Mouse (Mus musculus): ENCODE data around the gene Tubgcp4. TPM values are rescaled to one million over a fixed set of nuclear protein-coding genes. Genes with fewer than 3 reads are reported as not detected.

Tubgcp4 gene
- polyA plus RNA-seq, 1 experiment = 3.2 TPM

DNA sequence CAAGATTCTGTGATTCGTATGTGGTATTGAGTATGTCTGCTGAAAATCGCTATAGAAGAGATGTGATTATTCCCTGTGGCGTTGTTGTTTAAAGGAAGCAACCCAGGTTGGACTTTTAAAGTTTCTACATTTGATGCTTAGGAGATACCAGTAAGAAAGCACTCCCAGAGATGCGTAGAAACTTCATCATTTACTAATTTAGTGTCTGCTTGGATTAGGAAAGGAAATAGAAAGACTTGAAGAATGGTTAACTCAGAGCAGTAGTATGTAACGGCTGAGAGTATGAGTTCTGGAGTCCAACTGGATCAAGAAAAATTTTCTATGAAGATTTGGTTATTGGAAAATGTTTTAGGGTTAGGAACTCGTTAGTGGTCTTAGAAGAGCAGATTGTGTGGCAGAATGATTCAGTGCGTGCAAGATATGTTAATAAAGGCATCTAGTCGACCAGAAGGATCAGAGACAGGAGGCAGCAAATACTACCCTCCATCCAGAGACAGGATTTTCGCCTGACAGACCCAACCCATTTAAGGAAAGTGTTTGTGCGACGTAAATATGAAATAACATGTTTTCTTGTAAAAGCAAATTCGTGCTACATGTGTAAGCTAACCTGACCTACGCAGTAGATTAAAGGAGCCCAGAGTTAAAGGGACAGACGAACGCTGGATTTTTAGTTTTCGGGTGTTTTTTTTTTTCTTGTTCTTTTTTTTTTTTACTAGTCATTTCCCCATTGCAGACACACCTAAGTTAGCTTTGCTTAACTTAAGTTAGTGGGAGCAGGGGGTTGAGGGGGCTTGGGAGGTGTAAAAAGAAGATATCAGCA lies 29.0 kb upstream of the Tubgcp4 start:
- peak overlapping the region; percentile 89 for H3K4me3 ChIP-seq (replicated peaks)
- no peaks in the 10 kb centered on the region for H3K9me3 ChIP-seq
- H3K4me1 ChIP-seq = peaks cover 35% of the 10 kb centered on the region
- H3K27me3 ChIP-seq (replicated peaks) = no peaks in the 10 kb centered on the region
- TF ChIP-seq GATA1 (IDR thresholded peaks at IDR 0.05; ENCODE audit: borderline replicate concordance, low read length) (no peak), FLI1 (IDR thresholded peaks at IDR 0.05; ENCODE audit: low read length) (no peak)
- peaks cover 45% of the 10 kb centered on the region for H3K36me3 ChIP-seq (replicated peaks; ENCODE audit: low read length)

DNA sequence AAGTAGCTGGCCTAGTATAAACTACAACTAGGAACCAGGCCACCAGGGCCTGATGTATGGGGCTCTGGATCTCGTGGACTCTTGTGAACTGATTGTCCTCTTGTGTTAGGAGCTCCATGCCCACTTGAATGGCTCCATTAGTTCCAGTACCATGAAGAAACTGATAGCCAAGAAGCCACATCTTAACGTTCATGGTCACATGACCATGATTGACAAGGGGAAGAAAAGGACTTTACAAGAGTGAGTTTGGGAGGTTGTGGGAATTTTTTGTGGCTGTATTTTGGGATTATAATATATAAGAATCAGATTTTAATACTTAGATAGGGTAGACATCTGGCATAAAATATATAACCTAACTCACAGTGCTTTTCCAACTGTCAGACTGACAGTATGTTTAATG lies 28.0 kb upstream of the Tubgcp4 start:
- no peak overlapping the region for H3K4me3 ChIP-seq (replicated peaks)

GRCm38 (mm10) chr2:121149679-121150078 lies 20.8 kb upstream of the Tubgcp4 start:
- Histone ChIP-seq H3K4me3 (replicated peaks) (no peak overlapping the region), H3K9me3 (no peaks in the 10 kb centered on the region), H3K4me1 (no peaks in the 10 kb centered on the region), H3K36me3 (replicated peaks; ENCODE audit: low read length) (peaks cover 87% of the 10 kb centered on the region), H3K27me3 (replicated peaks) (no peaks in the 10 kb centered on the region)
- TF ChIP-seq FLI1 (IDR thresholded peaks at IDR 0.05; ENCODE audit: low read length) = no peak

More for the DNA sequence above, 28.0 kb upstream of the Tubgcp4 start:
- Histone ChIP-seq H3K27me3 (replicated peaks) (no peaks in the 10 kb centered on the region), H3K36me3 (replicated peaks; ENCODE audit: low read length) (peaks cover 55% of the 10 kb centered on the region), H3K9me3 (no peaks in the 10 kb centered on the region), H3K4me1 (peaks cover 33% of the 10 kb centered on the region)
- no peak for TF ChIP-seq GATA1 (IDR thresholded peaks at IDR 0.05; ENCODE audit: borderline replicate concordance, low read length)
- TF ChIP-seq FLI1 (IDR thresholded peaks at IDR 0.05; ENCODE audit: low read length) = no peak

DNA sequence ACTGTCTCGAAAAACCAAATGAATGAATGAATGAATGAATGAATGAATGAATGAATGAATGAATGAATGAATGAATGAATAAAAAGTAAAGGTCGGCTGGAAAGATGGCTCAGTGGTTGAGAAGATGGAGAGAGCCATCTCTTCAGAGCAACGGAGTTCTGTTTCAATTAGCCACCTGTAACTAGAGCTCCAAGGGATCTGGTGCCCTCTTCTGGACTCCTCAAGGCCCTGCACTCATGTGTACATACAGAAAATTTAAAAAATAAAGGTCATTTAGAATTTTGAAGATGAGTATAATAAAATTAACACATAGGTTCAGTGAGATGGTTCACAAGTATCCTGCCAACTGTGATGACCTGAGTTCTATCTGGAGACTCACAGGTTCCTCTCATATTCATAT lies 17.4 kb upstream of the Tubgcp4 start:
- Histone ChIP-seq H3K4me3 (replicated peaks) (no peak overlapping the region), H3K9me3 (no peaks in the 10 kb centered on the region), H3K27me3 (replicated peaks) (no peaks in the 10 kb centered on the region), H3K4me1 (no peaks in the 10 kb centered on the region), H3K36me3 (replicated peaks; ENCODE audit: low read length) (peaks cover 82% of the 10 kb centered on the region)
- TF ChIP-seq FLI1 (IDR thresholded peaks at IDR 0.05; ENCODE audit: low read length) = no peak
- no peak for TF ChIP-seq GATA1 (IDR thresholded peaks at IDR 0.05; ENCODE audit: borderline replicate concordance, low read length)

GRCm38 (mm10) chr2:121169173-121169572 lies 1.3 kb upstream of the Tubgcp4 start:
- Histone ChIP-seq H3K9me3 (no peaks in the 10 kb centered on the region), H3K4me1 (peaks cover 39% of the 10 kb centered on the region), H3K27me3 (replicated peaks) (no peaks in the 10 kb centered on the region), H3K36me3 (replicated peaks; ENCODE audit: low read length) (peaks cover 58% of the 10 kb centered on the region), H3K4me3 (replicated peaks) (peak overlapping the region; percentile 93)
- no peak for TF ChIP-seq GATA1 (IDR thresholded peaks at IDR 0.05; ENCODE audit: borderline replicate concordance, low read length)
- no peak for TF ChIP-seq FLI1 (IDR thresholded peaks at IDR 0.05; ENCODE audit: low read length)

DNA sequence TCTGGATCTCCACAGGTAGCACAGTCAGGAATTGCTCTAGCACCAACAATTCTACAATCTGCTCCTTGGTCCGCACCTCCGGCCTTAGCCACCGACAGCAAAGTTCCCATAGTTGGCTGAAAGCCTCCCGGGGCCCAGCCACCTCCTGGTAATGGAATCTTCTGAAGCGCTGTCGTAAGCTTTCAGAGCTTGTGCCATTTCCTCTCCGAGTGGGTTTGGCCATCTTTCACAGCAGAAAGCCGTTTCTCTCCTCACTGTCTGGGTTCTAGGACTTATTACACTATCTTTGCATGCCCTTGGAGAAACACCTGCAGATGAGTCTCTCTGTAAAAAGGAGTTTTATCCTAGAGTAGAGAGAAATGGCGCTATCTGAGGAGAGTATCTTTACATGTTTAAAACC lies 552 bp upstream of the Tubgcp4 start:
- H3K4me1 ChIP-seq = peaks cover 39% of the 10 kb centered on the region
- H3K36me3 ChIP-seq (replicated peaks; ENCODE audit: low read length) = peaks cover 58% of the 10 kb centered on the region
- peak overlapping the region; percentile 93 for H3K4me3 ChIP-seq (replicated peaks)
- H3K9me3 ChIP-seq = no peaks in the 10 kb centered on the region
- TF ChIP-seq FLI1 (IDR thresholded peaks at IDR 0.05; ENCODE audit: low read length) (no peak), GATA1 (IDR thresholded peaks at IDR 0.05; ENCODE audit: borderline replicate concordance, low read length) (no peak)
- no peaks in the 10 kb centered on the region for H3K27me3 ChIP-seq (replicated peaks)

GRCm38 (mm10) chr2:121170980-121171742 lies 707 bp downstream of the Tubgcp4 start, which contains the start of gene Zscan29:
Zscan29 (minus strand) TSS chr2:121171125.
- H3K9me3 ChIP-seq = no peaks in the 10 kb centered on the region
- no peak; the same call in 1 of the 2 replicates for TF ChIP-seq FLI1 (IDR thresholded peaks at IDR 0.05; ENCODE audit: low read length)
- TF ChIP-seq GATA1 (IDR thresholded peaks at IDR 0.05; ENCODE audit: borderline replicate concordance, low read length) = no peak
- peak within 1 kb of the TSS; percentile 93 for H3K4me3 ChIP-seq (replicated peaks)
- H3K4me1 ChIP-seq = peaks cover 36% of the 10 kb centered on the region
- peaks cover 61% of the 10 kb centered on the region for H3K36me3 ChIP-seq (replicated peaks; ENCODE audit: low read length)
- no peaks in the 10 kb centered on the region for H3K27me3 ChIP-seq (replicated peaks)

DNA sequence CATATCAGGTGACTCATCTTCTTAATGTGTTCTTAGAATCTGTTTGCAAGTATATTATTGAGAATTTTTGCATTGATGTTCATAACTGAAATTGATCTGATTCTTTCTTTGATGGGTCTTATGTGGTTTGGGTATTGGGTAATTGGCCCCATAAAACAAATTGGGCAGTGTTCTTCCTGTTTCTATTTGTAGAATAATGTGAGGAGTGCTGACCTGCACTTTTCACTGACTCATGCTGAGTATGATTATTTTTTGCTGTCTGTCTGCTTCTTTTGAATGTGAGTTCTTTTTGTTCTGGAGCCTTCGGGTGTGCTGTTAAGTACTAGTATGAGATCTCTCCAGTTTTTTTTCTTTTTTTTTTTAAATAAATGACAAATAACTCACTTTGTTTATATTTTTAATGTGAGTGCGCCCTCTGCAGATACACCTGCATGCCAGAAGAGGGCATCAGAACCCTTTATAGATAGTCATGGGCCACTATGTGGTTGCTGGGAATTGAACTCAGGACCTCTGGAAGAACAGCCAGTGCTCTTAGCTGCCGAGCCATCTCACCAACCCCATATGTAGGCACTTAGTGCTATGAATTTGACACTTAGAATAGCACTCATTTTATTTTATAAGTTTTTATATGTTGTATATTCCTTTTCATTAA lies 8.5 kb downstream of the Tubgcp4 start:
- Histone ChIP-seq H3K36me3 (replicated peaks; ENCODE audit: low read length) (peaks cover 92% of the 10 kb centered on the region), H3K4me3 (replicated peaks) (no peak overlapping the region), H3K27me3 (replicated peaks) (no peaks in the 10 kb centered on the region), H3K4me1 (peaks cover 39% of the 10 kb centered on the region), H3K9me3 (no peaks in the 10 kb centered on the region)
- TF ChIP-seq GATA1 (IDR thresholded peaks at IDR 0.05; ENCODE audit: borderline replicate concordance, low read length) (no peak), FLI1 (IDR thresholded peaks at IDR 0.05; ENCODE audit: low read length) (no peak)

- TF ChIP-seq FLI1 (IDR thresholded peaks at IDR 0.05; ENCODE audit: low read length) (no peak), GATA1 (IDR thresholded peaks at IDR 0.05; ENCODE audit: borderline replicate concordance, low read length) (no peak)
- Histone ChIP-seq H3K27me3 (replicated peaks) (no peaks in the 10 kb centered on the region), H3K9me3 (no peaks in the 10 kb centered on the region), H3K4me1 (peaks cover 24% of the 10 kb centered on the region), H3K36me3 (replicated peaks; ENCODE audit: low read length) (peaks cover 91% of the 10 kb centered on the region), H3K4me3 (replicated peaks) (no peak overlapping the region)
Observed at GRCm38 (mm10) chr2:121183431-121183830, 13.0 kb downstream of the Tubgcp4 start.

All from megakaryocyte, embryonic 14.5 days (primary cell).